Mouse (Mus musculus): ENCODE measurements around the gene Atf7ip2. TPM values are rescaled to one million over a fixed set of nuclear protein-coding genes. Genes with fewer than 3 reads are reported as not detected.
"Not testable (repeated sequence)": the region's sequence is repeated elsewhere in the genome, so short reads cannot be mapped to it uniquely, and the experiment has no call there.

The Atf7ip2 gene
- polyA plus RNA-seq, 1 experiment: not detected

DNA sequence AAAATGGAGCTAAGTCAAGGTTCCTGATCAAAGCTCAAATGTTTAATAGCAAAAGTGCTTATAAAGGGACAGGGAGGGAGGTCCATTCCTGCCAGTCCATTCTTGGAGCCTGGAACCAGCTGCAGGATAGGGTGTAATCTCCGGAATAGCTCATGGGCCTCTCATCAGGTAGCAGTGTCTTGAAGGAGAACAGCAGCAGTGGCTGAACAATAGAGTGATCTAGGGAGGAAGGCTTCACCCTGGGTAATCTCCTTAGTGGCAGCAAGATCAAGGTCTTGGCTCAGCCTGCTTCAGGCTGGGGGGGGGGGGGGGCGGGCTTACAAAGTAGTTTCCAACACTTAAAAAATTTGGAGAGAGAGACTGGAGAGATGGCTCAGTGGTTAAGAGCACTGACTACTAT is 34.8 kb downstream of the Atf7ip2 start:
- H3K27me3 ChIP-seq (ENCODE audit: control insufficient read depth, insufficient read depth, insufficient read length): no peaks in the 10 kb centered on the region

DNA sequence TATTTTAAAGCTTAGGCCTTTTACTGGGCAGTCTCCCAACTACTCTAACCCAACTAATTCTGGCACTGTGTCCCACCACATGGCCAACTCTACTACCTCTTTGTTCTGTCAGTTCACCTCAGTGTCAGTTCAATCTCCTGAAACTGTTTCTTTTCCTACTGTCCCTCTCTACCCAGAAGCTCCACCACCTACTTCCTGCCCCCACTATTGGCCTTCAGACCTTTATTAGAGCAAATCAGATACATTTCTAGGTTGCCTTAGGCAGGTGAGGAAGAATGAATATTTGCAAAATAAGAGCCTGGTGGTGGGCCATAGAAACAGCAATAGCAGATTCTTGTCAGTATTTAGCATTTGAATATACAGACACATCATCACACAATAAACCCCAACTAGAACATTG is 44.1 kb downstream of the Atf7ip2 start:
- Histone ChIP-seq H3K27me3 (ENCODE audit: control insufficient read depth, insufficient read depth, insufficient read length) (no peaks in the 10 kb centered on the region), H3K79me2 (ENCODE audit: control insufficient read depth, insufficient read depth) (no peaks in the 10 kb centered on the region), H3K4me3 (no peak overlapping the region), H3K4me2 (ENCODE audit: low read depth) (no peak overlapping the region), H3K36me3 (ENCODE audit: control insufficient read depth, insufficient read depth) (no peaks in the 10 kb centered on the region), H3ac (ENCODE audit: control insufficient read depth, insufficient read length) (no peak overlapping the region)
- TF ChIP-seq POLR2A (IDR thresholded peaks at IDR 0.05; ENCODE audit: insufficient read length, low read depth) (no peak), E2F4 (IDR thresholded peaks at IDR 0.05; ENCODE audit: insufficient read depth) (no peak), POLR2AphosphoS2 (IDR thresholded peaks at IDR 0.05; ENCODE audit: insufficient read length, low read depth) (no peak), CEBPB (IDR thresholded peaks at IDR 0.05; ENCODE audit: insufficient read depth, poor library complexity, severe bottlenecking) (no peak), SRF (IDR thresholded peaks at IDR 0.05; ENCODE audit: control insufficient read depth, insufficient read length, low read depth) (no peak), REST (IDR thresholded peaks at IDR 0.05; ENCODE audit: insufficient read depth, insufficient read length) (no peak), MYOG (IDR thresholded peaks at IDR 0.05; ENCODE audit: control insufficient read depth in 1 of 3, insufficient read depth in 1 of 3, insufficient read length in 2 of 3, low read depth in 2 of 3) (no peak), USF1 (IDR thresholded peaks at IDR 0.05; ENCODE audit: low read depth) (no peak), TCF12 (IDR thresholded peaks at IDR 0.05; ENCODE audit: insufficient read depth, poor library complexity, severe bottlenecking) (no peak), MAX (IDR thresholded peaks at IDR 0.05; ENCODE audit: low read depth) (no peak), TCF3 (IDR thresholded peaks at IDR 0.05; ENCODE audit: insufficient read length, low read depth) (no peak), MYOD1 (IDR thresholded peaks at IDR 0.05; ENCODE audit: control insufficient read depth in 1 of 3, insufficient read length in 2 of 3, low read depth in 2 of 3) (no peak)

More for the DNA sequence above, 34.8 kb downstream of the Atf7ip2 start:
- no peak overlapping the region for H3K4me3 ChIP-seq
- no peak overlapping the region for H3K4me2 ChIP-seq (ENCODE audit: low read depth)
- no peaks in the 10 kb centered on the region for H3K79me2 ChIP-seq (ENCODE audit: control insufficient read depth, insufficient read depth)
- TF ChIP-seq MYOD1 (IDR thresholded peaks at IDR 0.05; ENCODE audit: control insufficient read depth in 1 of 3, insufficient read length in 2 of 3, low read depth in 2 of 3): no peak
- TF ChIP-seq MAX (IDR thresholded peaks at IDR 0.05; ENCODE audit: low read depth): no peak
- TF ChIP-seq REST (IDR thresholded peaks at IDR 0.05; ENCODE audit: insufficient read depth, insufficient read length): no peak
- no peak for TF ChIP-seq CEBPB (IDR thresholded peaks at IDR 0.05; ENCODE audit: insufficient read depth, poor library complexity, severe bottlenecking)
- no peak for TF ChIP-seq USF1 (IDR thresholded peaks at IDR 0.05; ENCODE audit: low read depth)
- no peak overlapping the region for H3ac ChIP-seq (ENCODE audit: control insufficient read depth, insufficient read length)
- H3K36me3 ChIP-seq (ENCODE audit: control insufficient read depth, insufficient read depth): no peaks in the 10 kb centered on the region

DNA sequence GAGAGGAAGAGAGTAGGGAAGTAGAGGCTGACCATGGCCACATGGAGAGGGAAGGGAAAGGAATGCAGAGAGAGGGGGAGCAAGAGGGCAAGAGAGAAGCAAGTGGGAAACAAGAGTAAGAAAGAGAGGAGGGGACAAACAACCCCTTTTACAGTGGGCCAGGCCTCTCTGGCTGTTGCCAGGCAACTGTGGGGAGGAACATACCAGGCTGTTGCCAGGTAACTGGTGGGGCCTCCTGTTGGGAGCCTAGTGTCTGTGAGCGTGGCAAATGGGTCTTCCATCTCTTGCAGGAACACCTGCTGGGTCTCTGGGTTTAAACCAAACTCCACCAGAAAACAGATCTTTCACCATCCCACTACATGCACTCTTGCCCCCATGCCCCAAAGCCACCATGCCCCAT is 61.5 kb downstream of the Atf7ip2 start:
- Histone ChIP-seq H3K27me3 (ENCODE audit: control insufficient read depth, insufficient read depth, insufficient read length) (no peaks in the 10 kb centered on the region), H3ac (ENCODE audit: control insufficient read depth, insufficient read length) (no peak overlapping the region), H3K79me2 (ENCODE audit: control insufficient read depth, insufficient read depth) (no peaks in the 10 kb centered on the region), H3K4me2 (ENCODE audit: low read depth) (no peak overlapping the region), H3K4me3 (no peak overlapping the region), H3K36me3 (ENCODE audit: control insufficient read depth, insufficient read depth) (no peaks in the 10 kb centered on the region)
- TF ChIP-seq MYOG (IDR thresholded peaks at IDR 0.05; ENCODE audit: control insufficient read depth in 1 of 3, insufficient read depth in 1 of 3, insufficient read length in 2 of 3, low read depth in 2 of 3) (no peak), MYOD1 (IDR thresholded peaks at IDR 0.05; ENCODE audit: control insufficient read depth in 1 of 3, insufficient read length in 2 of 3, low read depth in 2 of 3) (no peak), REST (IDR thresholded peaks at IDR 0.05; ENCODE audit: insufficient read depth, insufficient read length) (no peak), MAX (IDR thresholded peaks at IDR 0.05; ENCODE audit: low read depth) (no peak), E2F4 (IDR thresholded peaks at IDR 0.05; ENCODE audit: insufficient read depth) (no peak), POLR2AphosphoS2 (IDR thresholded peaks at IDR 0.05; ENCODE audit: insufficient read length, low read depth) (no peak), POLR2A (IDR thresholded peaks at IDR 0.05; ENCODE audit: insufficient read length, low read depth) (no peak), SRF (IDR thresholded peaks at IDR 0.05; ENCODE audit: control insufficient read depth, insufficient read length, low read depth) (no peak), CEBPB (IDR thresholded peaks at IDR 0.05; ENCODE audit: insufficient read depth, poor library complexity, severe bottlenecking) (no peak), USF1 (IDR thresholded peaks at IDR 0.05; ENCODE audit: low read depth) (no peak), TCF12 (IDR thresholded peaks at IDR 0.05; ENCODE audit: insufficient read depth, poor library complexity, severe bottlenecking) (no peak), TCF3 (IDR thresholded peaks at IDR 0.05; ENCODE audit: insufficient read length, low read depth) (no peak)

DNA sequence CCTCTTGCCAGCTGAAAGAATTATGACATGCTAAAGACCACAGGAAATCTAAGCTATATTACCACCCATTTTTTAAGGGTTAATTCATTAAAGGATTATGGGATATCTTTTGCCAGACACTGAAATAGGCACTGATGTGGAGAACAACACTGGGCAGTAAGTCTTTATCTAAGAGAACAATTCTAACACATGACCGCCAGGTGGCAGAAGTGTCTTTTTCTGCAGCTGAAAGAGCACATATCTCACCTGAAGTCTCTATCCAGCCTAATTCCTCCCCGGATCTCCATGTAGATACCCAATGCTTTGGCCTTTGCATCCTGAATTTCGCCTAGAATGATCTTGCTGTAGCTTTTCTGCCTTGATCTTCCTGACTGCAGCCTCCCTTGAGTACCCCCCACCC is 79.7 kb downstream of the Atf7ip2 start:
- Histone ChIP-seq H3ac (ENCODE audit: control insufficient read depth, insufficient read length) (no peak overlapping the region), H3K4me3 (no peak overlapping the region), H3K4me2 (ENCODE audit: low read depth) (no peak overlapping the region), H3K27me3 (ENCODE audit: control insufficient read depth, insufficient read depth, insufficient read length) (peaks cover 5% of the 10 kb centered on the region), H3K79me2 (ENCODE audit: control insufficient read depth, insufficient read depth) (no peaks in the 10 kb centered on the region), H3K36me3 (ENCODE audit: control insufficient read depth, insufficient read depth) (no peaks in the 10 kb centered on the region)
- TF ChIP-seq TCF3 (IDR thresholded peaks at IDR 0.05; ENCODE audit: insufficient read length, low read depth) (no peak), CEBPB (IDR thresholded peaks at IDR 0.05; ENCODE audit: insufficient read depth, poor library complexity, severe bottlenecking) (no peak), POLR2A (IDR thresholded peaks at IDR 0.05; ENCODE audit: insufficient read length, low read depth) (no peak), TCF12 (IDR thresholded peaks at IDR 0.05; ENCODE audit: insufficient read depth, poor library complexity, severe bottlenecking) (no peak), SRF (IDR thresholded peaks at IDR 0.05; ENCODE audit: control insufficient read depth, insufficient read length, low read depth) (no peak), USF1 (IDR thresholded peaks at IDR 0.05; ENCODE audit: low read depth) (no peak), E2F4 (IDR thresholded peaks at IDR 0.05; ENCODE audit: insufficient read depth) (no peak), POLR2AphosphoS2 (IDR thresholded peaks at IDR 0.05; ENCODE audit: insufficient read length, low read depth) (no peak), REST (IDR thresholded peaks at IDR 0.05; ENCODE audit: insufficient read depth, insufficient read length) (no peak), MAX (IDR thresholded peaks at IDR 0.05; ENCODE audit: low read depth) (no peak), MYOG (IDR thresholded peaks at IDR 0.05; ENCODE audit: control insufficient read depth in 1 of 3, insufficient read depth in 1 of 3, insufficient read length in 2 of 3, low read depth in 2 of 3) (no peak), MYOD1 (IDR thresholded peaks at IDR 0.05; ENCODE audit: control insufficient read depth in 1 of 3, insufficient read length in 2 of 3, low read depth in 2 of 3) (no peak)

DNA sequence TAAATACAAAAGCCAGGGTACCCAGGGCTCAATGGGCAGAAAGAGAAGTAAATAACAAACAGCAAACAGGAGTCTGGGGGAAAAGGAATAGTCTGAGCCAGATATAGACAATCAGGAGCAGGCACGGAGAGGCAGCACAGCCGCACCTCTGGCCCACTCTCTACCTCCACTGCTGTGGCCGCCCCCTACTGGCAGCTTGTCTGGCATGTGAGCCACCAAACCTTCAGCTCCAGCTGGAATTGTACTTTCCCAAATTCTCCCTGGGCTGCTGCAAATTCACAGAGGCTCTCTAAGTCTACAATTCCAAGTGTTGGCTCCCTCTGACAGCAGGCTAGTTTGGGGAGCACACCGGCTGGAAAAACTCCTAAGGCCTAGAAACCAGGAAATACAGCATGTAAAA is 82.0 kb downstream of the Atf7ip2 start:
- no peak overlapping the region for H3K4me2 ChIP-seq (ENCODE audit: low read depth)
- no peaks in the 10 kb centered on the region for H3K36me3 ChIP-seq (ENCODE audit: control insufficient read depth, insufficient read depth)
- no peak overlapping the region for H3ac ChIP-seq (ENCODE audit: control insufficient read depth, insufficient read length)
- no peaks in the 10 kb centered on the region for H3K79me2 ChIP-seq (ENCODE audit: control insufficient read depth, insufficient read depth)
- H3K27me3 ChIP-seq (ENCODE audit: control insufficient read depth, insufficient read depth, insufficient read length): no peaks in the 10 kb centered on the region
- H3K4me3 ChIP-seq: no peak overlapping the region
- no peak for TF ChIP-seq TCF12 (IDR thresholded peaks at IDR 0.05; ENCODE audit: insufficient read depth, poor library complexity, severe bottlenecking)
- TF ChIP-seq CEBPB (IDR thresholded peaks at IDR 0.05; ENCODE audit: insufficient read depth, poor library complexity, severe bottlenecking): no peak
- TF ChIP-seq USF1 (IDR thresholded peaks at IDR 0.05; ENCODE audit: low read depth): no peak
- TF ChIP-seq POLR2AphosphoS2 (IDR thresholded peaks at IDR 0.05; ENCODE audit: insufficient read length, low read depth): no peak
- TF ChIP-seq MYOD1 (IDR thresholded peaks at IDR 0.05; ENCODE audit: control insufficient read depth in 1 of 3, insufficient read length in 2 of 3, low read depth in 2 of 3): no peak
- no peak for TF ChIP-seq E2F4 (IDR thresholded peaks at IDR 0.05; ENCODE audit: insufficient read depth)
- TF ChIP-seq TCF3 (IDR thresholded peaks at IDR 0.05; ENCODE audit: insufficient read length, low read depth): no peak

DNA sequence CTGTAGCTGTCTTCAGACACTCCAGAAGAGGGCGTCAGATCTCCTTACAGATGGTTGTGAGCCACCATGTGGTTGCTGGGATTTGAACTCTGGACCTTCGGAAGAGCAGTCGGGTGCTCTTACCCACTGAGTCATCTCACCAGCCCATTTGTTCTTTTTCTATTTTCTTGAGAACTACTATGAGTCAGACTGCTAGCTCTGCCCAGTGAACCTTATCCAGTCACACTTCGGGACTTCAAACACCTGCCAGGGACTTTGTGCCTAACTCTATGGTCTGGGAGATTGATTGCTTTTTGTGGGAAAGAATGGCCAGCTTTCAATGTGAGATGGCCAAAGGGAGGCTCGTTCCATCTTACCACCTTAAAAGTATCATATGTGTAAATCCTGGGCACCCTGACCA is 84.3 kb downstream of the Atf7ip2 start:
- H3K79me2 ChIP-seq (ENCODE audit: control insufficient read depth, insufficient read depth); H3K4me2 ChIP-seq (ENCODE audit: low read depth); H3K27me3 ChIP-seq (ENCODE audit: control insufficient read depth, insufficient read depth, insufficient read length); H3ac ChIP-seq (ENCODE audit: control insufficient read depth, insufficient read length); H3K4me3 ChIP-seq; H3K36me3 ChIP-seq (ENCODE audit: control insufficient read depth, insufficient read depth): not testable (repeated sequence)

Measured in myocyte (in vitro differentiated cells).